Mouse (Mus musculus) hindbrain, embryonic 14.5 days (tissue): ENCODE measurements at regions not wholly inside any gene's neighbourhood (a gene's known extent, or its start where the extent isn't known, plus 50 kb on each side); places are given as distances from the start of the nearest gene placed in this dataset.

Experiments
- ATAC-seq: fragments of 200-750 bp; cut with Nextera tagmentation; 2 replicates; pipeline ENCODE4 v1.8.0; 2017; ENCODE audit warnings: moderate number of reproducible peaks, mild to moderate bottlenecking, moderate TSS enrichment, moderate library complexity; ENCODE audit not compliant: low FRiP score
- DNase-seq: peaks from one replicate; pipeline ENCODE4 v3.0.0-alpha.2; 2015; ENCODE audit warnings: low spot score
- H3K27ac ChIP-seq: fragments of 300-500 bp; sonication (generic); 2 replicates; pipeline ENCODE4 v1.5.1; 2014; ENCODE audit warnings: mild to moderate bottlenecking, moderate library complexity
- H3K27me3 ChIP-seq: fragments of 300-500 bp; sonication (generic); 2 replicates; pipeline ENCODE4 v1.6.1; 2014; ENCODE audit warnings: mild to moderate bottlenecking, low read length, mixed read lengths; ENCODE audit not compliant: control insufficient read depth, insufficient read depth
- H3K36me3 ChIP-seq: fragments of 300-500 bp; sonication (generic); replicated peaks from 2 replicates; pipeline ENCODE4 v1.6.1; 2014; ENCODE audit not compliant: control insufficient read depth, insufficient read depth
- H3K4me1 ChIP-seq: fragments of 300-500 bp; sonication (generic); replicated peaks from 2 replicates; pipeline ENCODE4 v1.6.1; 2014; ENCODE audit warnings: antibody characterized with exemption, low read length, mixed read lengths; ENCODE audit not compliant: control insufficient read depth, insufficient read depth
- H3K4me2 ChIP-seq: fragments of 300-500 bp; sonication (generic); replicated peaks from 2 replicates; pipeline ENCODE4 v1.6.1; 2014; ENCODE audit warnings: mild to moderate bottlenecking, moderate library complexity
- H3K4me3 ChIP-seq: fragments of 300-500 bp; sonication (generic); replicated peaks from 2 replicates; pipeline ENCODE4 v1.5.1; 2014; ENCODE audit warnings: mild to moderate bottlenecking, low read length
- H3K9ac ChIP-seq: fragments of 300-500 bp; sonication (generic); 2 replicates; pipeline ENCODE4 v1.6.1; 2014
- H3K9me3 ChIP-seq: fragments of 300-500 bp; sonication (generic); 2 replicates; pipeline ENCODE4 v1.6.1; 2016; ENCODE audit warnings: low read length; ENCODE audit not compliant: control insufficient read depth
- WGBS: fragments of 180-500 bp; shearing (Covaris S2); extraction: QIAGEN DNeasy Blood & Tissue Kit; methylation state at CpG from one replicate; pipeline ENCODE4 v1.1.7; 2014; 5-methylcytosine and 5-hydroxymethylcytosine counted together

- H3K4me3 ChIP-seq: no peak overlapping the region
- H3K36me3 ChIP-seq: no peaks in the 10 kb centered on the region
- no peak overlapping the region for H3K27ac ChIP-seq
- no peak overlapping the region for H3K9ac ChIP-seq
- DNase-seq (no peak), ATAC-seq (no peak)
- no peaks in the 10 kb centered on the region for H3K27me3 ChIP-seq
- H3K4me1 ChIP-seq: no peaks in the 10 kb centered on the region
- no peaks in the 10 kb centered on the region for H3K9me3 ChIP-seq
- WGBS: 74% methylated on average over 10 of the region's 10 CpGs
- H3K4me2 ChIP-seq: no peak overlapping the region
Observed at GRCm38 (mm10) chr2:168820648-168821047, 52.9 kb upstream of the Sall4 start.
